Mouse (Mus musculus) olfactory bulb, adult 2 months (tissue): ENCODE results near the gene Pkd1. TPM values are rescaled to one million over a fixed set of nuclear protein-coding genes. Genes with fewer than 3 reads are reported as not detected.

Experiments used
- H3K27ac ChIP-seq: fragments of 200-500 bp; 2 replicates; pipeline ENCODE4 v1.5.1; 2012; ENCODE audit warnings: low read depth, low read length; ENCODE audit not compliant: insufficient read depth
- H3K4me1 ChIP-seq: fragments of 200-500 bp; 2 replicates; pipeline ENCODE4 v1.6.1; 2012; ENCODE audit warnings: low read length; ENCODE audit not compliant: control insufficient read depth, insufficient read depth
- H3K4me3 ChIP-seq: fragments of 200-500 bp; 2 replicates; pipeline ENCODE4 v1.5.1; 2012; ENCODE audit warnings: mild to moderate bottlenecking, low read depth, low read length, moderate library complexity; ENCODE audit not compliant: insufficient read depth
- CTCF ChIP-seq: fragments of 200-500 bp; IDR thresholded peaks from 2 replicates; pipeline ENCODE4 v1.5.1; 2012; ENCODE audit warnings: low read depth, mild to moderate bottlenecking, low read length, moderate library complexity; ENCODE audit not compliant: insufficient read depth
- POLR2A ChIP-seq: fragments of 200-500 bp; IDR thresholded peaks from 2 replicates; pipeline ENCODE4 v1.6.1; 2012; ENCODE audit warnings: mild to moderate bottlenecking, low read depth, low read length, moderate library complexity; ENCODE audit not compliant: insufficient read depth
- WGBS: fragments of 180-500 bp; shearing (Covaris S2); methylation state at CpG from one replicate; pipeline ENCODE4 v1.1.7; 2018; 5-methylcytosine and 5-hydroxymethylcytosine counted together
- polyA plus RNA-seq: library from polyadenylated mRNA; stranded (reverse); fragments of >200 nt; gene quantifications from 2 replicates; pipeline ENCODE4 v1.2.4, GENCODE M21; 2012; ENCODE audit warnings: low replicate concordance; ENCODE audit not compliant: missing spikeins, insufficient read depth, insufficient read length

Gene Pkd1
- polyA plus RNA-seq, 1 experiment: not detected

- Histone ChIP-seq H3K4me3 (no peak overlapping the region), H3K27ac (no peak overlapping the region), H3K4me1 (no peaks in the 10 kb centered on the region)
- 94% methylated on average over 12 of the region's 12 CpGs for WGBS
- TF ChIP-seq CTCF (no peak), POLR2A (no peak)
Observed at GRCm38 (mm10) chr17:24572651-24573245, 23.1 kb downstream of the Pkd1 start.

- Histone ChIP-seq H3K4me1 (no peaks in the 10 kb centered on the region), H3K27ac (no peak overlapping the region), H3K4me3 (no peak overlapping the region)
- TF ChIP-seq CTCF: no peak
- no peak for TF ChIP-seq POLR2A
- WGBS: 95% methylated on average over 9 of the region's 9 CpGs
Observed at GRCm38 (mm10) chr17:24573811-24574210, 24.2 kb downstream of the Pkd1 start.

- WGBS: 68% methylated on average over 3 of the region's 3 CpGs
- Histone ChIP-seq H3K27ac (no peak overlapping the region), H3K4me3 (no peak overlapping the region), H3K4me1 (peaks cover 5% of the 10 kb centered on the region; the same call in 1 of the 2 replicates)
- TF ChIP-seq POLR2A (no peak), CTCF (no peak)
Observed at GRCm38 (mm10) chr17:24579532-24579931, 29.9 kb downstream of the Pkd1 start.

GRCm38 (mm10) chr17:24580287-24580686 lies 30.7 kb downstream of the Pkd1 start:
- Histone ChIP-seq H3K4me1 (peaks cover 5% of the 10 kb centered on the region; the same call in 1 of the 2 replicates), H3K4me3 (no peak overlapping the region), H3K27ac (no peak overlapping the region)
- WGBS: 95% methylated on average over 2 of the region's 2 CpGs
- TF ChIP-seq POLR2A (no peak), CTCF (no peak)

- TF ChIP-seq POLR2A (no peak), CTCF (no peak)
- H3K4me1 ChIP-seq: peaks cover 5% of the 10 kb centered on the region; the same call in 1 of the 2 replicates
- no peak overlapping the region for H3K4me3 ChIP-seq
- no peak overlapping the region for H3K27ac ChIP-seq
- 64% methylated on average over 5 of the region's 5 CpGs for WGBS
Observed at GRCm38 (mm10) chr17:24583599-24584460, 34.2 kb downstream of the Pkd1 start.

- WGBS: 78% methylated on average over 3 of the region's 3 CpGs
- TF ChIP-seq POLR2A: no peak
- H3K4me1 ChIP-seq: peaks cover 3% of the 10 kb centered on the region; the same call in 1 of the 2 replicates
- H3K27ac ChIP-seq: no peak overlapping the region
- H3K4me3 ChIP-seq: no peak overlapping the region
Observed at GRCm38 (mm10) chr17:24584520-24584919, 34.9 kb downstream of the Pkd1 start.

GRCm38 (mm10) chr17:24586532-24586931 lies 36.9 kb downstream of the Pkd1 start:
- H3K4me1 ChIP-seq: no peaks in the 10 kb centered on the region; the same call in 1 of the 2 replicates
- WGBS: 94% methylated on average over 4 of the region's 4 CpGs
- no peak overlapping the region for H3K27ac ChIP-seq
- H3K4me3 ChIP-seq: no peak overlapping the region
- no peak for TF ChIP-seq POLR2A
- TF ChIP-seq CTCF: no peak

- no peak for TF ChIP-seq POLR2A
- no peak for TF ChIP-seq CTCF
- 0 out of 2 replicates have a peak, but pooled peaks cover 7% of the 10 kb centered on the region for H3K4me1 ChIP-seq
- H3K27ac ChIP-seq: no peak overlapping the region
- no peak overlapping the region for H3K4me3 ChIP-seq
- 65% methylated on average over 3 of the region's 3 CpGs for WGBS
Observed at GRCm38 (mm10) chr17:24590943-24591342, 41.3 kb downstream of the Pkd1 start.

GRCm38 (mm10) chr17:24591695-24592094 lies 42.1 kb downstream of the Pkd1 start:
- WGBS: 95% methylated on average over 5 of the region's 5 CpGs
- H3K4me3 ChIP-seq: no peak overlapping the region
- no peak for TF ChIP-seq POLR2A
- no peak for TF ChIP-seq CTCF
- H3K4me1 ChIP-seq: 0 out of 2 replicates have a peak, but pooled peaks cover 7% of the 10 kb centered on the region
- no peak overlapping the region for H3K27ac ChIP-seq
